Mouse (Mus musculus) ES-Bruce4 (cell line): ENCODE measurements around the gene Ddx55. TPM values are rescaled to one million over a fixed set of nuclear protein-coding genes. Genes with fewer than 3 reads are reported as not detected.

Experiments
- H3K27ac ChIP-seq: 2 replicates; pipeline ENCODE4 v1.5.1; 2012; ENCODE audit warnings: low read length, inconsistent platforms; ENCODE audit not compliant: insufficient read depth
- H3K27me3 ChIP-seq: 2 replicates; pipeline ENCODE4 v1.6.1; 2012; ENCODE audit warnings: mild to moderate bottlenecking, low read length, inconsistent platforms; ENCODE audit not compliant: control insufficient read depth, poor library complexity, insufficient read depth, severe bottlenecking
- H3K36me3 ChIP-seq: 2 replicates; pipeline ENCODE4 v1.6.1; 2012; ENCODE audit warnings: inconsistent platforms, mild to moderate bottlenecking, low read length, moderate library complexity; ENCODE audit not compliant: control insufficient read depth, poor library complexity, insufficient read depth, severe bottlenecking
- H3K4me1 ChIP-seq: one replicate; pipeline ENCODE4 v1.8.1; 2011; ENCODE audit warnings: low read length; ENCODE audit not compliant: control insufficient read depth, insufficient read depth
- H3K4me3 ChIP-seq: 2 replicates; pipeline ENCODE4 v1.5.1; 2011; ENCODE audit warnings: low read depth, mild to moderate bottlenecking, low read length
- H3K9ac ChIP-seq: 2 replicates; pipeline ENCODE4 v1.6.1; 2012; ENCODE audit warnings: low read depth, mild to moderate bottlenecking, inconsistent platforms; ENCODE audit not compliant: poor library complexity, severe bottlenecking
- H3K9me3 ChIP-seq: replicated peaks from 2 replicates; pipeline ENCODE4 v1.6.1; 2012; ENCODE audit warnings: mild to moderate bottlenecking, low read length, inconsistent platforms; ENCODE audit not compliant: control insufficient read depth, poor library complexity, insufficient read depth, severe bottlenecking
- CTCF ChIP-seq: IDR thresholded peaks from one replicate; pipeline ENCODE4 v1.8.1; 2011; ENCODE audit warnings: low read depth, low read length
- EP300 ChIP-seq: IDR thresholded peaks from 2 replicates; pipeline ENCODE4 v1.6.1; 2011; ENCODE audit warnings: low read depth, low read length; ENCODE audit not compliant: insufficient read depth
- POLR2A ChIP-seq: IDR thresholded peaks from one replicate; pipeline ENCODE4 v1.8.1; 2011; ENCODE audit warnings: low read length; ENCODE audit not compliant: insufficient read depth
- polyA plus RNA-seq: library from polyadenylated mRNA; stranded (reverse); fragments of >200 nt; gene quantifications from 2 replicates; pipeline ENCODE4 v1.2.4, GENCODE M21; 2011; ENCODE audit warnings: low read depth; ENCODE audit not compliant: missing spikeins, insufficient read depth, insufficient read length

Ddx55 gene
- polyA plus RNA-seq, 1 experiment = 13.7 TPM

- no peaks in the 10 kb centered on the region for H3K27me3 ChIP-seq
- no peaks in the 10 kb centered on the region for H3K4me1 ChIP-seq
- H3K4me3 ChIP-seq = no peak overlapping the region
- no peak overlapping the region for H3K27ac ChIP-seq
- H3K9ac ChIP-seq = no peak overlapping the region
- no peak for TF ChIP-seq EP300
- H3K9me3 ChIP-seq = no peaks in the 10 kb centered on the region
- H3K36me3 ChIP-seq = no peaks in the 10 kb centered on the region
Measured at GRCm38 (mm10) chr5:124535016-124535415, 17.6 kb upstream of the Ddx55 start.

GRCm38 (mm10) chr5:124536776-124537175, 15.9 kb upstream of the Ddx55 start:
- peak overlapping the region; percentile 34 for H3K9ac ChIP-seq
- peaks cover under 1% of the 10 kb centered on the region for H3K4me1 ChIP-seq
- peak overlapping the region; percentile 45 for H3K4me3 ChIP-seq
- no peaks in the 10 kb centered on the region for H3K9me3 ChIP-seq
- H3K27ac ChIP-seq = peak overlapping the region; percentile 57
- H3K36me3 ChIP-seq = no peaks in the 10 kb centered on the region
- no peaks in the 10 kb centered on the region for H3K27me3 ChIP-seq
- TF ChIP-seq EP300 = no peak
- TF ChIP-seq CTCF = no peak
- no peak for TF ChIP-seq POLR2A

DNA sequence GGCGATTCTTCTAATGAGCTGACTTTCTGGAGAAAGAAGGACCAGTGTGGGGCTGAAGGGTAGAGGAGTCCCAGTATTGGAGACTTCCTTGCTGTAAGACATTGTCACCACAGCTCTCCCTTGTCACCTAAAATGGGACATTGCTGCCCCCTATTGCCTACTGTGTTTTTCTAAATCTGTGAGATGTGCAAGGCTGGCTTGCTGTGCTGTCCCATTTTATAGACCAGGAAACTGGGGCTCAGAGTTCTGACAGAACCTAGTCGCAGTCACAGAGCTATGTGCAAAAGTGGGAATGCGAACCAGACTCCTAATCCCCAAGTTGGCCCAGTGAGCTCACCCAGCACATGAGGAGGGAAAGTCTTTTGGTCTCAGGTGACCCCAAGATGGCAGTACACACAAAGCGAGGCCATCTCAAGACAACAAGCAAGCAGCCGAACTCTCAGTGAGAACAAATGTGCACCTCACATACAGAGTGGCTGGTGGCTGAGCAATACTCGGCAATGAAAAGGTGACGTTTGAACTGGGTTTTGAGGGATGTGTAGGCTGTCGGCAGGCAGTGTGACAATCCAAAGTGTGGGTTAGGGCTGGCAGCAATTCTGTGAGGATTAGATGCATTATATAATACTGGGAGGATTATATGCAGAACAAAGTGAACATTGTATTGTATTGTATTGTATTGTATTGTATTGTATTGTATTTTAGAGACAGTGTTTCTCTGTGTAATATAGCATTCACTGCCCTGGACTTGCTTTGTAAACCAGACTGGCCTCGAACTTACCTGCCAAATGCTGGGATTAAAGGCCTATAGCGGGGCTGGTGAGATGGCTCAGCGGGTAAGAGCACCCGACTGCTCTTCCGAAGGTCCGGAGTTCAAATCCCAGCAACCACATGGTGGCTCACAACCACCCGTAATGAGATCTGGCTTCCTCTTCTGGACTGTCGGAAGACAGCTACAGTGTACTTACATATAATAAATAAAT, 13.6 kb upstream of the Ddx55 start:
- Histone ChIP-seq H3K9ac (no peak overlapping the region), H3K4me1 (peaks cover 4% of the 10 kb centered on the region), H3K9me3 (no peaks in the 10 kb centered on the region), H3K4me3 (no peak overlapping the region), H3K27ac (no peak overlapping the region), H3K27me3 (no peaks in the 10 kb centered on the region), H3K36me3 (peaks cover 17% of the 10 kb centered on the region)
- TF ChIP-seq CTCF (peak; percentile 32), EP300 (no peak), POLR2A (no peak)

- Histone ChIP-seq H3K27ac (no peak overlapping the region), H3K9ac (peak overlapping the region; percentile 53), H3K36me3 (peaks cover 25% of the 10 kb centered on the region)
Measured at GRCm38 (mm10) chr5:124539905-124540304, 12.8 kb upstream of the Ddx55 start.

GRCm38 (mm10) chr5:124540383-124540786, 12.3 kb upstream of the Ddx55 start, which contains the start of gene Tmed2:
TSS of gene Tmed2 (plus strand) at chr5:124540695.
- H3K36me3 ChIP-seq = peaks cover 30% of the 10 kb centered on the region
- no peak within 1 kb of the TSS for H3K27ac ChIP-seq
- H3K9ac ChIP-seq = peak within 1 kb of the TSS; percentile 92
- no peaks in the 10 kb centered on the region for H3K27me3 ChIP-seq
- H3K4me1 ChIP-seq = peaks cover 4% of the 10 kb centered on the region
- peak within 1 kb of the TSS; percentile 98 for H3K4me3 ChIP-seq
- TF ChIP-seq CTCF = peak; percentile 45
- 0 out of 2 replicates have a peak, but pooled peaks have one; percentile 20 for TF ChIP-seq EP300
- TF ChIP-seq POLR2A = no peak
- H3K9me3 ChIP-seq = no peaks in the 10 kb centered on the region

More at GRCm38 (mm10) chr5:124539905-124540304, 12.8 kb upstream of the Ddx55 start:
- Histone ChIP-seq H3K9me3 (no peaks in the 10 kb centered on the region), H3K27me3 (no peaks in the 10 kb centered on the region), H3K4me1 (peaks cover 4% of the 10 kb centered on the region), H3K4me3 (no peak overlapping the region)
- no peak for TF ChIP-seq EP300
- no peak for TF ChIP-seq CTCF
- TF ChIP-seq POLR2A = no peak
